18 mouse cellular contexts compared by ENCODE assay signal in genomic region chr7:64238410-64239086, GRCm38 (mm10).
"Had no signal": no experiment of that assay in that cellular context is flagged by ENCODE, and none has a peak within 500 bp of the region (broad histone marks: within the 10 kb centered on the region; RNA-seq: fewer than 3 reads in every experiment).

No protein-coding gene starts in this region.

- H3K27me3 ChIP-seq: kidney, embryonic 15.5 days; liver, embryonic 13.5 days; midbrain, embryonic 12.5 days; midbrain, embryonic 15.5 days; stomach, embryonic 15.5 days had no signal

- DNase-seq: kidney, adult 8-10 months; kidney, postnatal 10 days; kidney, postnatal 36 days; liver, embryonic 13.5 days; lung, adult 2 months; lung, postnatal 14 days; lung, postnatal 4 days; right cerebral cortex, postnatal 14 days; right cerebral cortex, postnatal 4 days; spleen, adult 18-20 months; thymus, adult 18-20 months; thymus, postnatal 36 days had no signal

- H3K36me3 ChIP-seq: kidney, embryonic 15.5 days; limb, embryonic 12.5 days; liver, embryonic 13.5 days; midbrain, embryonic 12.5 days; midbrain, embryonic 15.5 days; stomach, embryonic 15.5 days had no signal

- H3K4me2 ChIP-seq: kidney, embryonic 15.5 days; limb, embryonic 12.5 days; liver, embryonic 13.5 days; midbrain, embryonic 12.5 days; midbrain, embryonic 15.5 days; stomach, embryonic 15.5 days had no signal

- H3K4me3 ChIP-seq: kidney, embryonic 15.5 days; left cerebral cortex, adult 2 months; limb, embryonic 12.5 days; liver, embryonic 13.5 days; midbrain, embryonic 12.5 days; midbrain, embryonic 15.5 days; stomach, embryonic 15.5 days had no signal

- H3K4me1 ChIP-seq: kidney, embryonic 15.5 days; liver, embryonic 13.5 days; midbrain, embryonic 12.5 days; midbrain, embryonic 15.5 days; stomach, embryonic 15.5 days had no signal

- H3K9ac ChIP-seq: kidney, embryonic 15.5 days; limb, embryonic 12.5 days; liver, embryonic 13.5 days; midbrain, embryonic 12.5 days; midbrain, embryonic 15.5 days; stomach, embryonic 15.5 days had no signal

- H3K9me3 ChIP-seq: kidney, embryonic 15.5 days; limb, embryonic 12.5 days; liver, embryonic 13.5 days; midbrain, embryonic 12.5 days; midbrain, embryonic 15.5 days; stomach, embryonic 15.5 days had no signal

- ATAC-seq: midbrain, embryonic 15.5 days had no signal

- H3K27ac ChIP-seq: kidney, embryonic 15.5 days; left cerebral cortex, adult 2 months; limb, embryonic 12.5 days; liver, embryonic 13.5 days; midbrain, embryonic 12.5 days; midbrain, embryonic 15.5 days; stomach, embryonic 15.5 days had no signal
